Mouse (Mus musculus) testis, adult 2 months (tissue): Measurements from ENCODE around the gene Dpp9.

ENCODE experiments used
- CTCF ChIP-seq: fragments of 200-500 bp; IDR thresholded peaks from 2 replicates; pipeline ENCODE4 v1.5.1; 2012; ENCODE audit warnings: low read depth, mild to moderate bottlenecking, inconsistent platforms, low read length, moderate library complexity; ENCODE audit not compliant: control insufficient read depth, insufficient read depth, insufficient replicate concordance
- POLR2A ChIP-seq: fragments of 200-500 bp; IDR thresholded peaks from 2 replicates; pipeline ENCODE4 v1.6.1; 2012; ENCODE audit warnings: low read depth, mild to moderate bottlenecking, inconsistent platforms, low read length, moderate library complexity; ENCODE audit not compliant: control insufficient read depth

- no peak for TF ChIP-seq POLR2A
- no peak for TF ChIP-seq CTCF
These were observed 65.1 kb downstream of the Dpp9 start for GRCm38 (mm10) chr17:56153643-56154042.
